ENCODE assay signal across 25 mouse cellular contexts in genomic region chr15:88037606-88038005, GRCm38 (mm10).
"Had no signal": no experiment of that assay in that cellular context is flagged by ENCODE, and none has a peak within 500 bp of the region (broad histone marks: within the 10 kb centered on the region; RNA-seq: fewer than 3 reads in every experiment).

No protein-coding gene starts in this region.

- DNase-seq: gastrocnemius, adult 2 months; gastrocnemius, postnatal 10 days; gastrocnemius, postnatal 25 days; heart, adult 2 months; heart, postnatal 10 days; heart, postnatal 4 days; kidney, adult 18-20 months; kidney, adult 8-10 months; kidney, postnatal 10 days; kidney, postnatal 25 days; kidney, postnatal 4 days; liver; liver, embryonic 13.5 days; liver, postnatal 0 days had no signal

- H3K9ac ChIP-seq: hindbrain, embryonic 12.5 days; intestine, embryonic 15.5 days; limb, embryonic 12.5 days; liver, embryonic 13.5 days; liver, embryonic 15.5 days; liver, postnatal 0 days had no signal

- H3K4me2 ChIP-seq: heart, embryonic 11.5 days; hindbrain, embryonic 12.5 days; intestine, embryonic 15.5 days; limb, embryonic 12.5 days; liver, embryonic 11.5 days; liver, embryonic 13.5 days; liver, embryonic 15.5 days had no signal

- ATAC-seq: inflammation-experienced regulatory T-cells, adult 6 months; intestine, embryonic 15.5 days; intestine, postnatal 0 days; liver, postnatal 0 days had no signal

- H3K27me3 ChIP-seq: hindbrain, embryonic 12.5 days; intestine, embryonic 15.5 days; liver, embryonic 13.5 days; liver, embryonic 15.5 days had no signal

- H3K4me1 ChIP-seq: limb, embryonic 12.5 days; liver, embryonic 13.5 days; liver, embryonic 15.5 days had no signal

- H3K36me3 ChIP-seq: hindbrain, embryonic 12.5 days; intestine, embryonic 15.5 days; limb, embryonic 10.5 days; limb, embryonic 12.5 days; liver, embryonic 13.5 days; liver, embryonic 15.5 days had no signal

- H3K4me3 ChIP-seq: gastrocnemius, adult 2 months; heart, adult 2 months; hindbrain, embryonic 12.5 days; intestine, embryonic 15.5 days; layer of hippocampus, adult 2 months; left cerebral cortex, adult 2 months; limb, embryonic 10.5 days; limb, embryonic 12.5 days; liver, embryonic 13.5 days; liver, embryonic 15.5 days had no signal

- H3K27ac ChIP-seq: gastrocnemius, adult 2 months; heart, adult 2 months; hindbrain, embryonic 12.5 days; intestine, embryonic 15.5 days; layer of hippocampus, adult 2 months; left cerebral cortex, adult 2 months; limb, embryonic 10.5 days; limb, embryonic 12.5 days; liver, embryonic 13.5 days; liver, embryonic 15.5 days had no signal

- H3K9me3 ChIP-seq: hindbrain, embryonic 12.5 days; intestine, embryonic 15.5 days; limb, embryonic 10.5 days; limb, embryonic 12.5 days; liver, embryonic 13.5 days; liver, embryonic 15.5 days had no signal
